Mouse (Mus musculus): ENCODE results near the gene E130114P18Rik. TPM values are rescaled to one million over a fixed set of nuclear protein-coding genes. Genes with fewer than 3 reads are reported as not detected.

E130114P18Rik gene
- polyA plus RNA-seq, 1 experiment from 2014 or later: 50.8 TPM

DNA sequence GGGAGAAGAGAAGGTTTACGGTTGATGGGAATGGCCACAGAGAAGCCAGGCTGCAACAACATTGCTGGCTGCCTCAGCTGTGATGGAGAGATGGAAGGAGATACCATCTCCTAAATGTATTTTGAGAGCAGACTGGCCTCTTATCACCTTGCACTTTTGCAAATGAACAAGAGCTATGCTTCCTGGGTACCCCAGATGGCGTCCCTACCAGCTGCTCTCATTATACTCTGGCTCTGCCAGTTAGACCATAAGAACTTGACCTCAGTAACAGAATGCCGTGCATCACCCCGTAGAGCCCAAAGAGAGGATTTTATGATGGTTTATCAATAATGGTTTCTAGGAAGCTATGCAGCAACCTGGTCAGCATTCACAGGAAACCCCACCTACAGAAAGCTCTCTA is 106.0 kb downstream of the E130114P18Rik start:
- Histone ChIP-seq H3K4me2 (no peak overlapping the region), H3K9me3 (no peaks in the 10 kb centered on the region), H3K4me3 (replicated peaks) (no peak overlapping the region), H3K9ac (no peak overlapping the region), H3K4me1 (peaks cover 35% of the 10 kb centered on the region), H3K36me3 (replicated peaks) (no peaks in the 10 kb centered on the region), H3K27ac (no peak overlapping the region), H3K27me3 (no peaks in the 10 kb centered on the region)
- 87% methylated on average over 4 of the region's 4 CpGs for WGBS
- no peak for ATAC-seq (ENCODE audit: low FRiP score)

- H3K4me3 ChIP-seq (replicated peaks): no peak overlapping the region
- H3K9me3 ChIP-seq: no peaks in the 10 kb centered on the region
- no peaks in the 10 kb centered on the region for H3K27me3 ChIP-seq
- no peak overlapping the region for H3K9ac ChIP-seq
- ATAC-seq (ENCODE audit: low FRiP score): no peak
- H3K4me2 ChIP-seq: no peak overlapping the region
- no peaks in the 10 kb centered on the region for H3K36me3 ChIP-seq (replicated peaks)
- peaks cover 22% of the 10 kb centered on the region for H3K4me1 ChIP-seq
- no peak overlapping the region for H3K27ac ChIP-seq
Measured at GRCm38 (mm10) chr4:97670418-97670817, 107.5 kb downstream of the E130114P18Rik start.

- H3K4me2 ChIP-seq: no peak overlapping the region
- no peaks in the 10 kb centered on the region for H3K36me3 ChIP-seq (replicated peaks)
- H3K27me3 ChIP-seq: no peaks in the 10 kb centered on the region
- no peak overlapping the region for H3K9ac ChIP-seq
- H3K4me1 ChIP-seq: peaks cover 24% of the 10 kb centered on the region
- no peak overlapping the region for H3K27ac ChIP-seq
- no peak overlapping the region for H3K4me3 ChIP-seq (replicated peaks)
- 12% methylated on average over 3 of the region's 3 CpGs for WGBS
- ATAC-seq (ENCODE audit: low FRiP score): peak; percentile 54; the same call in 1 of the 2 replicates
- no peaks in the 10 kb centered on the region for H3K9me3 ChIP-seq
Measured at GRCm38 (mm10) chr4:97669808-97670207, 108.1 kb downstream of the E130114P18Rik start.

- Histone ChIP-seq H3K36me3 (replicated peaks) (no peaks in the 10 kb centered on the region), H3K27me3 (no peaks in the 10 kb centered on the region), H3K4me2 (no peak overlapping the region), H3K9me3 (no peaks in the 10 kb centered on the region), H3K4me1 (peaks cover 22% of the 10 kb centered on the region), H3K4me3 (replicated peaks) (no peak overlapping the region), H3K27ac (no peak overlapping the region), H3K9ac (no peak overlapping the region)
- no peak for ATAC-seq (ENCODE audit: low FRiP score)
- WGBS: 49% methylated on average over 7 of the region's 7 CpGs
Measured at GRCm38 (mm10) chr4:97665428-97665755, 112.5 kb downstream of the E130114P18Rik start.

DNA sequence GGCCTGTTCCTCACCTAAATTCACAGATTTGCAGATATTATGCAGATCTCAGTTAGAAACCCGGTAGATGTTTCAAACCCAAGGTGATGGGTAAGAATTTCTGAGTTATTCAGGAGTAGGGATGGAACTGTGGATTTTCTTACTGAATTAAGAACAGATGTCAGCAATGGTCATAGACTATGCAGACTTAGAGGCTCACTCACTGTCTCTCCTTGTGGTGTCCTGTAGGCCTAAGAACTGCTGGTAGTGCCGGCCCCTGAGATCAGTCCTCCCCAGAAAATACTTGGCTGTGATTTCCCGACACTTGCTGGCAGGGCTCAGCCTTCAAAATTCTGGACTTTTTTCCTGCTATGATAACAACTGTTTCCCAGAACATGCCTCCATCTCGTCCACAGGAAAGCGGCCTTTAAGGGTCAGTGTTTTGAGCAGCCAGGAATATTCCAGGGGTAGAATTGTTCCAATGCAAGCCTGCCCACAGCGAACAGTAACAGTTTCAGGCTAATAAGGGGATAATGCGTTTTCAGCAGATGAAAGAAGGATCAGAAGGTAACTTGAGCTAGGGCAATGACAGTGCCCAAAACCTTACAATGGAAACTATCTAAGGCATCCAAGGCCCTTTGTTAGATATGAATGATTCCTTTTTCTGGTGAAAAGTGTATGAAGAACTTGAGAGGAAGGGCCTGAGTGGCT is 113.0 kb downstream of the E130114P18Rik start:
- peak overlapping the region; percentile 26; the same call in 1 of the 2 replicates for H3K27ac ChIP-seq
- no peak overlapping the region for H3K4me3 ChIP-seq (replicated peaks)
- peaks cover 20% of the 10 kb centered on the region for H3K4me1 ChIP-seq
- H3K27me3 ChIP-seq: no peaks in the 10 kb centered on the region
- H3K4me2 ChIP-seq: no peak overlapping the region
- no peaks in the 10 kb centered on the region for H3K36me3 ChIP-seq (replicated peaks)
- WGBS: 41% methylated on average over 7 of the region's 7 CpGs
- no peaks in the 10 kb centered on the region for H3K9me3 ChIP-seq
- no peak for ATAC-seq (ENCODE audit: low FRiP score)
- no peak overlapping the region for H3K9ac ChIP-seq

DNA sequence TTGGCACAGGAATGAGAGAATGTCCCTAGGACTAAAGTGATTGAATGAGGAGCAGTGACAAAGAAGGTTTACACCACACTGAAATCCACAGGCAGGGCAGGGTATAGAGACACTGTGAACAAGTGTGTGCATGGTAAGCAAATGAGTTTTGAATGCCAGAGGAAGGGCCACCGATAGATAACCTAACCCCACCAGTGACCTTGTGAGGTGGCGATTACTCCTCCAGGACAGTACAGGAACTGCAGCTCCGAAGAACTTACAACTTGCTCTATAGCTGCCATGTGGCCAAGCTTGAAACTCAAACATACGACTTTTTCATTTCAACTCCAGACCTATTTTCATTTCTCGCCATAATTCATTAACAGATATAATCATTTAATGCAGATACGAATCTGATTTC is 114.0 kb downstream of the E130114P18Rik start:
- no peak overlapping the region for H3K4me2 ChIP-seq
- H3K27me3 ChIP-seq: no peaks in the 10 kb centered on the region
- WGBS: 88% methylated on average over 6 of the region's 6 CpGs
- H3K27ac ChIP-seq: no peak overlapping the region
- peaks cover 15% of the 10 kb centered on the region for H3K4me1 ChIP-seq
- no peak overlapping the region for H3K9ac ChIP-seq
- no peaks in the 10 kb centered on the region for H3K36me3 ChIP-seq (replicated peaks)
- no peaks in the 10 kb centered on the region for H3K9me3 ChIP-seq
- no peak for ATAC-seq (ENCODE audit: low FRiP score)
- no peak overlapping the region for H3K4me3 ChIP-seq (replicated peaks)

GRCm38 (mm10) chr4:97662841-97663240 is 115.0 kb downstream of the E130114P18Rik start:
- no peak overlapping the region for H3K4me2 ChIP-seq
- 76% methylated on average over 11 of the region's 11 CpGs for WGBS
- no peaks in the 10 kb centered on the region for H3K9me3 ChIP-seq
- H3K36me3 ChIP-seq (replicated peaks): no peaks in the 10 kb centered on the region
- H3K27me3 ChIP-seq: no peaks in the 10 kb centered on the region
- ATAC-seq (ENCODE audit: low FRiP score): no peak
- no peak overlapping the region for H3K27ac ChIP-seq
- no peak overlapping the region for H3K4me3 ChIP-seq (replicated peaks)
- H3K4me1 ChIP-seq: peaks cover 15% of the 10 kb centered on the region
- no peak overlapping the region for H3K9ac ChIP-seq

DNA sequence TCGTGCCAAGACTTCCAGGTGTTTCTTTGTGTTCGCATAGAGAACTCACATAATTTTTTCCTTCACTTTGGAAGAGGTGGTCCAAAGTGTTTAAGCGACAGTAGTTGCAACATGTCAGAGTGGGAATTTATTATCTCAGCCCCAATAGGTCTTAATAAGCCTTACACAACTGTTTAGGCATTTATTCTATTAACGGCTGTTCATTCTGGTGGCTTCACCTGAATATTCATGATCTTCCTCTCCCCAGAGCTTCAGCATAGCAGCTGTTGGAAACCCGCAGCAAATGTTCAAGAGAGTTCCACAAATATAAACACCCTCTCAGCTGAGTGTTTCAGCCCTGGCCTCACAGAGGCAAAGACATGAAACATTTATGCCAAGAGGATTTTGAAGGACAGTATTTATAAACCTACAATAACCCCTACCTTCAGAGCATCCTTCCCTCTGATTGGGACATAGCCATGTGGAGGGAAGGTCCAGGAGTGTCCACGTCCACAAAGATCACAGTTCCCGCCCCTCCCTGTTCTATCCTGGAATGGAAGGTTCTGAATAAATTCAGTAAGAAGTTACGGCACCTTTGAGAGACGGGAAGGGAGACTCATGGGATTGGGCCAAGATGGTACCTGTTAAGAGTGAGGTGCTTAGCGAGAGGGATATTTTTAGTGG is 116.1 kb downstream of the E130114P18Rik start:
- peaks cover 15% of the 10 kb centered on the region for H3K4me1 ChIP-seq
- H3K9me3 ChIP-seq: no peaks in the 10 kb centered on the region
- no peak overlapping the region for H3K4me3 ChIP-seq (replicated peaks)
- no peaks in the 10 kb centered on the region for H3K36me3 ChIP-seq (replicated peaks)
- ATAC-seq (ENCODE audit: low FRiP score): 0 out of 2 replicates have a peak, but pooled peaks have one; percentile 20
- H3K9ac ChIP-seq: no peak overlapping the region
- H3K27ac ChIP-seq: 0 out of 2 replicates have a peak overlapping the region, but pooled peaks have one; percentile 14
- H3K27me3 ChIP-seq: no peaks in the 10 kb centered on the region
- WGBS: 79% methylated on average over 10 of the region's 10 CpGs
- H3K4me2 ChIP-seq: no peak overlapping the region

GRCm38 (mm10) chr4:97657586-97657985 is 120.3 kb downstream of the E130114P18Rik start:
- no peaks in the 10 kb centered on the region for H3K27me3 ChIP-seq
- H3K27ac ChIP-seq: no peak overlapping the region
- WGBS: 82% methylated on average over 3 of the region's 3 CpGs
- no peak for ATAC-seq (ENCODE audit: low FRiP score)
- H3K9me3 ChIP-seq: no peaks in the 10 kb centered on the region
- no peak overlapping the region for H3K9ac ChIP-seq
- no peaks in the 10 kb centered on the region for H3K36me3 ChIP-seq (replicated peaks)
- no peak overlapping the region for H3K4me2 ChIP-seq
- H3K4me1 ChIP-seq: 0 out of 2 replicates have a peak, but pooled peaks cover 7% of the 10 kb centered on the region
- no peak overlapping the region for H3K4me3 ChIP-seq (replicated peaks)

- no peak overlapping the region for H3K4me3 ChIP-seq (replicated peaks)
- peaks cover 32% of the 10 kb centered on the region for H3K4me1 ChIP-seq
- H3K27me3 ChIP-seq: no peaks in the 10 kb centered on the region
- peak; percentile 36 for ATAC-seq (ENCODE audit: low FRiP score)
- no peaks in the 10 kb centered on the region for H3K36me3 ChIP-seq (replicated peaks)
- no peaks in the 10 kb centered on the region for H3K9me3 ChIP-seq
- H3K9ac ChIP-seq: no peak overlapping the region
- no peak overlapping the region for H3K4me2 ChIP-seq
- 80% methylated on average over 5 of the region's 5 CpGs for WGBS
- peak overlapping the region; percentile 92 for H3K27ac ChIP-seq
Measured at GRCm38 (mm10) chr4:97649626-97650015, 128.3 kb downstream of the E130114P18Rik start.

GRCm38 (mm10) chr4:97648825-97649625 is 128.9 kb downstream of the E130114P18Rik start:
- no peak overlapping the region for H3K4me3 ChIP-seq (replicated peaks)
- H3K9ac ChIP-seq: no peak overlapping the region
- H3K4me2 ChIP-seq: peak overlapping the region; percentile 33
- ATAC-seq (ENCODE audit: low FRiP score): peak; percentile 95
- no peaks in the 10 kb centered on the region for H3K36me3 ChIP-seq (replicated peaks)
- no peaks in the 10 kb centered on the region for H3K9me3 ChIP-seq
- H3K4me1 ChIP-seq: peaks cover 32% of the 10 kb centered on the region
- no peaks in the 10 kb centered on the region for H3K27me3 ChIP-seq
- peak overlapping the region; percentile 92 for H3K27ac ChIP-seq
- WGBS: 5% methylated on average over 11 of the region's 11 CpGs

GRCm38 (mm10) chr4:97648436-97648707 is 129.5 kb downstream of the E130114P18Rik start:
- 63% methylated on average over 2 of the region's 2 CpGs for WGBS
- H3K9ac ChIP-seq: no peak overlapping the region
- H3K4me1 ChIP-seq: peaks cover 32% of the 10 kb centered on the region
- H3K27ac ChIP-seq: peak overlapping the region; percentile 92
- no peak overlapping the region for H3K4me2 ChIP-seq
- no peak overlapping the region for H3K4me3 ChIP-seq (replicated peaks)
- no peaks in the 10 kb centered on the region for H3K9me3 ChIP-seq
- no peaks in the 10 kb centered on the region for H3K36me3 ChIP-seq (replicated peaks)
- no peak for ATAC-seq (ENCODE audit: low FRiP score)
- H3K27me3 ChIP-seq: no peaks in the 10 kb centered on the region

Data from forebrain, embryonic 12.5 days (tissue).